Mouse (Mus musculus) neural tube, embryonic 10.5 days (tissue): ENCODE measurements around the gene Tlr9.

Experiments
- DNase-seq: peaks from one replicate; pipeline ENCODE4 v3.0.0-alpha.2; 2017; ENCODE audit warnings: low spot score; ENCODE audit errors: extremely low spot score

The Tlr9 gene

GRCm38 (mm10) chr9:106222261-106222851 lies at the start of gene Tlr9:
Tlr9 (plus strand) TSS chr9:106222598.
- no peak for DNase-seq

GRCm38 (mm10) chr9:106173363-106173762 lies 49.0 kb upstream of the Tlr9 start:
- no peak for DNase-seq

- DNase-seq, result no peak
Measured at GRCm38 (mm10) chr9:106175552-106176200, 46.7 kb upstream of the Tlr9 start.

GRCm38 (mm10) chr9:106176769-106177168 lies 45.6 kb upstream of the Tlr9 start:
- DNase-seq, result no peak

- no peak for DNase-seq
Measured at GRCm38 (mm10) chr9:106177799-106178198, 44.6 kb upstream of the Tlr9 start.

- no peak for DNase-seq
Measured at GRCm38 (mm10) chr9:106179454-106179853, 42.9 kb upstream of the Tlr9 start.

GRCm38 (mm10) chr9:106179964-106180363 lies 42.4 kb upstream of the Tlr9 start:
- no peak for DNase-seq

GRCm38 (mm10) chr9:106182146-106182545 lies 40.3 kb upstream of the Tlr9 start:
- no peak for DNase-seq

GRCm38 (mm10) chr9:106183996-106184395 lies 38.4 kb upstream of the Tlr9 start:
- no peak for DNase-seq

GRCm38 (mm10) chr9:106191355-106191754 lies 31.0 kb upstream of the Tlr9 start:
- DNase-seq, result no peak

- no peak for DNase-seq
Measured at GRCm38 (mm10) chr9:106192024-106192423, 30.4 kb upstream of the Tlr9 start.

- DNase-seq, result no peak
Measured at GRCm38 (mm10) chr9:106192998-106193397, 29.4 kb upstream of the Tlr9 start.

- no peak for DNase-seq
Measured at GRCm38 (mm10) chr9:106193930-106194807, 28.2 kb upstream of the Tlr9 start.

- DNase-seq, result no peak
Measured at GRCm38 (mm10) chr9:106195693-106196092, 26.7 kb upstream of the Tlr9 start.

- no peak for DNase-seq
Measured at GRCm38 (mm10) chr9:106197081-106197713, 25.2 kb upstream of the Tlr9 start.

GRCm38 (mm10) chr9:106197732-106198131 lies 24.7 kb upstream of the Tlr9 start:
- DNase-seq, result no peak

- DNase-seq, result peak; percentile 78
Measured at GRCm38 (mm10) chr9:106198962-106199458, 23.4 kb upstream of the Tlr9 start.

- DNase-seq, result no peak
Measured at GRCm38 (mm10) chr9:106199535-106200272, 22.7 kb upstream of the Tlr9 start, which contains the start of gene Ppm1m. Ppm1m (minus strand) TSS chr9:106199746.

- DNase-seq, result no peak
Measured at GRCm38 (mm10) chr9:106201895-106202294, 20.5 kb upstream of the Tlr9 start.

GRCm38 (mm10) chr9:106202819-106203636 lies 19.4 kb upstream of the Tlr9 start, which contains the start of gene Twf2:
Twf2 (plus strand) TSS chr9:106203108.
- peak; percentile 91 for DNase-seq
